Mouse (Mus musculus): ENCODE results near the gene Afap1. TPM values are rescaled to one million over a fixed set of nuclear protein-coding genes. Genes with fewer than 3 reads are reported as not detected.

Gene Afap1
- polyA plus RNA-seq, 1 experiment from 2014 or later = 40.7 TPM

- no peak overlapping the region for H3K27ac ChIP-seq
- peaks cover 31% of the 10 kb centered on the region for H3K36me3 ChIP-seq (replicated peaks)
- no peak overlapping the region for H3K9ac ChIP-seq
- no peaks in the 10 kb centered on the region; the same call in 1 of the 2 replicates for H3K4me1 ChIP-seq
- WGBS = 84% methylated on average over 5 of the region's 5 CpGs
- no peaks in the 10 kb centered on the region for H3K27me3 ChIP-seq
- no peaks in the 10 kb centered on the region for H3K9me3 ChIP-seq
- no peak overlapping the region for H3K4me2 ChIP-seq
- no peak overlapping the region for H3K4me3 ChIP-seq (replicated peaks)
- no peak for ATAC-seq (ENCODE audit: low FRiP score)
These were observed 50.4 kb downstream of the Afap1 start for GRCm38 (mm10) chr5:35943541-35943940.

GRCm38 (mm10) chr5:35946841-35947240 lies 53.7 kb downstream of the Afap1 start:
- ATAC-seq (ENCODE audit: low FRiP score) = no peak
- Histone ChIP-seq H3K27ac (no peak overlapping the region), H3K9ac (no peak overlapping the region), H3K4me2 (no peak overlapping the region), H3K4me1 (no peaks in the 10 kb centered on the region), H3K36me3 (replicated peaks) (peaks cover 60% of the 10 kb centered on the region), H3K9me3 (no peaks in the 10 kb centered on the region), H3K4me3 (replicated peaks) (no peak overlapping the region), H3K27me3 (no peaks in the 10 kb centered on the region)
- WGBS = 98% methylated on average over 2 of the region's 2 CpGs

GRCm38 (mm10) chr5:35947427-35947826 lies 54.3 kb downstream of the Afap1 start:
- Histone ChIP-seq H3K9ac (no peak overlapping the region), H3K27me3 (no peaks in the 10 kb centered on the region), H3K4me3 (replicated peaks) (no peak overlapping the region), H3K36me3 (replicated peaks) (peaks cover 65% of the 10 kb centered on the region), H3K4me2 (no peak overlapping the region), H3K9me3 (no peaks in the 10 kb centered on the region), H3K27ac (no peak overlapping the region), H3K4me1 (no peaks in the 10 kb centered on the region)
- ATAC-seq (ENCODE audit: low FRiP score) = no peak
- WGBS = 81% methylated on average over 4 of the region's 4 CpGs

GRCm38 (mm10) chr5:35948225-35948975 lies 55.3 kb downstream of the Afap1 start:
- H3K4me1 ChIP-seq = peaks cover 6% of the 10 kb centered on the region
- no peak overlapping the region for H3K4me3 ChIP-seq (replicated peaks)
- peaks cover 66% of the 10 kb centered on the region for H3K36me3 ChIP-seq (replicated peaks)
- no peak for ATAC-seq (ENCODE audit: low FRiP score)
- no peaks in the 10 kb centered on the region for H3K27me3 ChIP-seq
- no peak overlapping the region for H3K9ac ChIP-seq
- H3K4me2 ChIP-seq = no peak overlapping the region
- 80% methylated on average over 15 of the region's 15 CpGs for WGBS
- no peaks in the 10 kb centered on the region for H3K9me3 ChIP-seq
- no peak overlapping the region for H3K27ac ChIP-seq

- Histone ChIP-seq H3K27me3 (no peaks in the 10 kb centered on the region), H3K9ac (no peak overlapping the region), H3K4me2 (no peak overlapping the region), H3K27ac (no peak overlapping the region), H3K36me3 (replicated peaks) (peaks cover 63% of the 10 kb centered on the region), H3K4me3 (replicated peaks) (no peak overlapping the region), H3K9me3 (no peaks in the 10 kb centered on the region), H3K4me1 (peaks cover 12% of the 10 kb centered on the region)
- ATAC-seq (ENCODE audit: low FRiP score) = no peak
- WGBS = 89% methylated on average over 5 of the region's 5 CpGs
These were observed 55.9 kb downstream of the Afap1 start for GRCm38 (mm10) chr5:35949061-35949460.

GRCm38 (mm10) chr5:35950504-35950903 lies 57.4 kb downstream of the Afap1 start:
- WGBS = 86% methylated on average over 7 of the region's 7 CpGs
- peaks cover 18% of the 10 kb centered on the region for H3K4me1 ChIP-seq
- H3K36me3 ChIP-seq (replicated peaks) = peaks cover 56% of the 10 kb centered on the region
- H3K4me3 ChIP-seq (replicated peaks) = no peak overlapping the region
- H3K4me2 ChIP-seq = no peak overlapping the region
- no peaks in the 10 kb centered on the region for H3K27me3 ChIP-seq
- no peaks in the 10 kb centered on the region for H3K9me3 ChIP-seq
- no peak overlapping the region for H3K27ac ChIP-seq
- H3K9ac ChIP-seq = no peak overlapping the region
- ATAC-seq (ENCODE audit: low FRiP score) = no peak

- Histone ChIP-seq H3K9ac (no peak overlapping the region), H3K36me3 (replicated peaks) (peaks cover 42% of the 10 kb centered on the region), H3K27ac (peak overlapping the region; percentile 77), H3K9me3 (no peaks in the 10 kb centered on the region), H3K4me1 (peaks cover 18% of the 10 kb centered on the region), H3K4me2 (no peak overlapping the region), H3K4me3 (replicated peaks) (no peak overlapping the region), H3K27me3 (no peaks in the 10 kb centered on the region)
- 50% methylated on average over 12 of the region's 12 CpGs for WGBS
- ATAC-seq (ENCODE audit: low FRiP score) = peak; percentile 36; the same call in 1 of the 2 replicates
These were observed 61.1 kb downstream of the Afap1 start for GRCm38 (mm10) chr5:35954055-35954718.

- no peak for ATAC-seq (ENCODE audit: low FRiP score)
- no peak overlapping the region for H3K27ac ChIP-seq
- WGBS = 79% methylated on average over 1 of the region's 1 CpGs
- no peak overlapping the region for H3K9ac ChIP-seq
- H3K9me3 ChIP-seq = no peaks in the 10 kb centered on the region
- no peaks in the 10 kb centered on the region for H3K27me3 ChIP-seq
- peaks cover 18% of the 10 kb centered on the region for H3K4me1 ChIP-seq
- peaks cover 27% of the 10 kb centered on the region for H3K36me3 ChIP-seq (replicated peaks)
- no peak overlapping the region for H3K4me3 ChIP-seq (replicated peaks)
- no peak overlapping the region for H3K4me2 ChIP-seq
These were observed 63.1 kb downstream of the Afap1 start for GRCm38 (mm10) chr5:35956268-35956667.

GRCm38 (mm10) chr5:35958681-35959080 lies 65.6 kb downstream of the Afap1 start:
- H3K27me3 ChIP-seq = no peaks in the 10 kb centered on the region
- no peak overlapping the region for H3K9ac ChIP-seq
- H3K9me3 ChIP-seq = no peaks in the 10 kb centered on the region
- H3K4me3 ChIP-seq (replicated peaks) = no peak overlapping the region
- H3K36me3 ChIP-seq (replicated peaks) = peaks cover 36% of the 10 kb centered on the region
- H3K27ac ChIP-seq = no peak overlapping the region
- H3K4me2 ChIP-seq = no peak overlapping the region
- 93% methylated on average over 2 of the region's 2 CpGs for WGBS
- peaks cover 9% of the 10 kb centered on the region; the same call in 1 of the 2 replicates for H3K4me1 ChIP-seq
- no peak for ATAC-seq (ENCODE audit: low FRiP score)

GRCm38 (mm10) chr5:35960168-35960567 lies 67.0 kb downstream of the Afap1 start:
- Histone ChIP-seq H3K4me1 (no peaks in the 10 kb centered on the region), H3K9me3 (no peaks in the 10 kb centered on the region), H3K4me2 (no peak overlapping the region), H3K27me3 (no peaks in the 10 kb centered on the region), H3K36me3 (replicated peaks) (peaks cover 51% of the 10 kb centered on the region), H3K9ac (no peak overlapping the region), H3K4me3 (replicated peaks) (no peak overlapping the region), H3K27ac (no peak overlapping the region)
- 77% methylated on average over 7 of the region's 8 CpGs for whole genome bisulfite sequencing
- ATAC-seq (ENCODE audit: low FRiP score) = no peak

- Histone ChIP-seq H3K4me1 (no peaks in the 10 kb centered on the region), H3K9ac (no peak overlapping the region), H3K27ac (no peak overlapping the region), H3K36me3 (replicated peaks) (peaks cover 55% of the 10 kb centered on the region), H3K27me3 (no peaks in the 10 kb centered on the region), H3K9me3 (no peaks in the 10 kb centered on the region), H3K4me2 (no peak overlapping the region), H3K4me3 (replicated peaks) (no peak overlapping the region)
- 80% methylated on average over 8 of the region's 8 CpGs for WGBS
- no peak for ATAC-seq (ENCODE audit: low FRiP score)
These were observed 68.2 kb downstream of the Afap1 start for GRCm38 (mm10) chr5:35961271-35961670.

- no peaks in the 10 kb centered on the region for H3K27me3 ChIP-seq
- no peak overlapping the region for H3K4me2 ChIP-seq
- no peaks in the 10 kb centered on the region for H3K9me3 ChIP-seq
- no peak overlapping the region for H3K9ac ChIP-seq
- ATAC-seq (ENCODE audit: low FRiP score) = no peak
- 88% methylated on average over 9 of the region's 9 CpGs for WGBS
- no peak overlapping the region for H3K27ac ChIP-seq
- no peaks in the 10 kb centered on the region for H3K4me1 ChIP-seq
- H3K36me3 ChIP-seq (replicated peaks) = peaks cover 73% of the 10 kb centered on the region
- H3K4me3 ChIP-seq (replicated peaks) = no peak overlapping the region
These were observed 70.5 kb downstream of the Afap1 start for GRCm38 (mm10) chr5:35963635-35964034.

- no peaks in the 10 kb centered on the region for H3K4me1 ChIP-seq
- no peak overlapping the region for H3K27ac ChIP-seq
- H3K27me3 ChIP-seq = no peaks in the 10 kb centered on the region
- ATAC-seq (ENCODE audit: low FRiP score) = no peak
- no peak overlapping the region for H3K9ac ChIP-seq
- 60% methylated on average over 5 of the region's 5 CpGs for WGBS
- no peak overlapping the region for H3K4me2 ChIP-seq
- H3K9me3 ChIP-seq = no peaks in the 10 kb centered on the region
- H3K4me3 ChIP-seq (replicated peaks) = no peak overlapping the region
- peaks cover 79% of the 10 kb centered on the region for H3K36me3 ChIP-seq (replicated peaks)
These were observed 71.9 kb downstream of the Afap1 start for GRCm38 (mm10) chr5:35965036-35965435.
